Mouse (Mus musculus): Measurements from ENCODE around the gene Dapk2.

DNA sequence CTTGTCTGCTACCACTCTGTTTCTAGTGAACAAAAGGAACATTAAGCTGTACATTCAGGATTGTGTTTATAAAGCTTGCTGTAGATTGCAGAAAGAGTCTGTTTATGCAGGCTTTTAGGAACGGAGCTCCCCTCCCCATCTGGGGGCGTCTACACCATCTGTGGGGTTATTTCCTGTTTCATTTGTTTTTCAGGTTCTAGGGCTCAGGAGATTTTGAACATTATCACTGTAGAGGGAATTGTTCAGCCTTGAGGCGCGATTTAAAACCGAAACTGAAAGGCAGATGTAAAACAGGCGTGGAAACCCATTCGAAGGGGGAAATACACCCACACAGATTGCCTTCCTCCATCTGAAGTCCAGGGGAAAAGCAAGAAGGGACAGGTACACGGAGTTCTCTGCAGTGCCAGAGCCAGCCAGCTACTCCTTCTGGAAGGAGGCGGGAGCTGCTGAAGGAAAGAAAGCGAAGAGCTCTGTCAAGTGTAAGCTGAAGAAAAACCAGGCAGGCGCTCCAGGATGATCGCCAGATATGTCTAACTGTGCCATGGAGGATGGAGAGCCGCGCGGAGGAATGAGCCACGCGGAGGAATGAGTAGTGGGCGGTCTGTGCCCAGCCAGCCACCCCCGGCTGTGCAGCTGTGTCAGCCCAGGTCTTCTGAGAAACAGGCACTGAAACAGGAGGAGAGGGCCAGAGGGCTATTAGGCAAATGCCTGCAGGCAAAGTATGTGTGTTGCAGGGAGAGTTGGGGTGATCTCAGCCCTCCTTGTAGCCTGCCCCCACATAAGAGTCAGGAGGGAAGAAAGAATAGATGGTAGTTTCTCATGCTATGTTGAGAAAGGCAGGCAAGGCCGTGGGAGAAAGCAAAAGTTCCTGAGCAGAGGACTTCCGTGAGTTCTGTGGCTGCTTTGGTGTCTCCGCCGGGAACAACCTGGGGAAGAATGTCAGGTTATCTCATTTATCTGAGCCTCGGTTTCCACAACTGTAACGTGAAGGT is 147.4 kb downstream of the Dapk2 start:
- TF ChIP-seq CTCF (IDR thresholded peaks at IDR 0.05; ENCODE audit: low read depth) (no peak), EP300 (IDR thresholded peaks at IDR 0.05; ENCODE audit: low read depth) (no peak)

Measured in liver, embryonic 14.5 days (tissue).